Mouse (Mus musculus): ENCODE measurements around the gene Ipo11. TPM values are rescaled to one million over a fixed set of nuclear protein-coding genes. Genes with fewer than 3 reads are reported as not detected.
A peak's percentile ranks its signal among the peaks of the same experiment; 100 is the strongest.

Ipo11 gene
- polyA plus RNA-seq, 1 experiment from 2014 or later = 73.4 TPM

DNA sequence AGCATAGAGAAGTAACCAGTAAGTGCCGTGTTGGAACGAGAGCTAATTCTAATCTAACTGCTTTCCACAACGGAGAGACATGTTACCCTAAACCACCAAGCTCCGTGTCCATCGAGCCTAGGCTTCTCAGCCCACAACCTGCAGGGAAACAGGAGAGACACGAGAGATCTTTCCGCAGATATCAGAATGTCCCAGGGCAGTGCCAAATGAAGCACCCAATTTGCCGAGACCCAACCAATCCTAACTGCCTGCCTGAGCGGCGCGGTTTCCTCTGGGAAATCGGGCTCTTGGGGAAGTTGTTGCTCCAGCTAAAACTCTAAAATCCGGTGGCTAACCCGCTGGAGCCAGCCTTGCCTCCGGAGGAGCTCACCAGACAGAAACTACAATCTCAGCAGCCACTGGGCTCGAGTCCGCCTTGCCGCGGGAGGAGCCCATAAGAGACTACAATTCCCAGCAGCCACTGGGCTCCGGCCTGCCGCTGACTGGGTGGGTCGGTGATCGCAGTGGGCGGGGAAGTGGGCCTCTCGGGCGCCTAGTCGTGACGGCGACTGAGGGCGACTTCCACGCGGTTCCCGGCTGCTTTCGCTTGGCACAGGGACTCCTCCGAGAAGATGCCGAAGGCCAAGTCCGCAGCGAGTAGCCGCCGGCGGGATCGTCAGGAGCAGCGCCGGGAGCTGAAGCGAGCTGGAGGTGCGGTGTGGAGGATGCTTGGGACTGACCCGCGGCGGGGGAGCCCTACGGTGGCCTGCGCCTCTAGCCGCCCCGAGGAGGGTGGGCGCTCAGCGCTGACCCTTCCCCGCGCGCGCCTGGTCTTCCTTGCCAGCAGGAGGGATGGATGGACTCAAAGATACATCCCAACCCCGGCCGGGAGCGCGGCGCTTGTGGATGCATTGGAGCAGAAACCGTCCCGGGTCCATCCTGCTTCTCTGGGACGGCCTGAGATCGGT lies 10.1 kb upstream of the Ipo11 start, which contains the start of gene Dimt1:
TSS of gene Dimt1 (plus strand) at position 534 of the 947 bp plus-strand sequence.
- DNase-seq (peak; percentile 97), ATAC-seq (ENCODE audit: insufficient read depth) (peak; percentile 100)
- Histone ChIP-seq H3K4me2 (peak within 1 kb of the TSS; percentile 83), H3K9ac (peak within 1 kb of the TSS; percentile 87), H3K27ac (ENCODE audit: low read depth) (peak within 1 kb of the TSS; percentile 91), H3K4me3 (ENCODE audit: low read depth, low read length) (peak within 1 kb of the TSS; percentile 88), H3K36me3 (ENCODE audit: insufficient read depth) (peaks cover 21% of the 10 kb centered on the region), H3K9me3 (ENCODE audit: low read depth, low read length) (no peaks in the 10 kb centered on the region), H3K27me3 (ENCODE audit: insufficient read depth, low read length) (no peaks in the 10 kb centered on the region), H3K4me1 (ENCODE audit: insufficient read depth) (0 out of 2 replicates have a peak, but pooled peaks cover 3% of the 10 kb centered on the region)
- WGBS = under 1% methylated on average over 68 of the region's 68 CpGs
- TF ChIP-seq CTCF (IDR thresholded peaks at IDR 0.05; ENCODE audit: low read depth) = no peak

DNA sequence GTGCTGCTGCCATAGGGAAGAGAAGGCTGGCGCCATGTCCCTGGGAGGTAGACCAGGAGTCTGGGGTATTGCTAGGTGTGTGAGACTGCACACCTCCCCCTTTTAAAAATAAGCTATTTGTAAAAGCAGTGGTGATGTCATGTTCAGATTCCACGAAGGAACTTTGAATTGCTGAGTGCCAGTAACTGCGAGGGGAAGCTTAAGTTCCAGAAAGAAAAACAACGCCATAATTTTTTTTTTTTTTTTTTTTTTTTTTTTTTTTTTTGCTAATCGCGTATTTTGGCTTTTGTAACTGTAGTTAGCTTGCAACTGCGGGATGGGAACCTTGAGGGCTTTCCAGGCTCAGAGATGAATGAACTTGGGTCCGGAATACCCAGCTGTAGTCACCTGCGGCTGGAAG lies 8.8 kb upstream of the Ipo11 start:
- H3K27me3 ChIP-seq (ENCODE audit: insufficient read depth, low read length) = no peaks in the 10 kb centered on the region
- no peak overlapping the region for H3K4me2 ChIP-seq
- no peak overlapping the region for H3K4me3 ChIP-seq (ENCODE audit: low read depth, low read length)
- 71% methylated on average over 9 of the region's 9 CpGs for WGBS
- no peaks in the 10 kb centered on the region for H3K9me3 ChIP-seq (ENCODE audit: low read depth, low read length)
- no peak overlapping the region for H3K27ac ChIP-seq (ENCODE audit: low read depth)
- no peak overlapping the region for H3K9ac ChIP-seq
- ATAC-seq (ENCODE audit: insufficient read depth) (no peak), DNase-seq (no peak)
- no peak for TF ChIP-seq CTCF (IDR thresholded peaks at IDR 0.05; ENCODE audit: low read depth)
- 0 out of 2 replicates have a peak, but pooled peaks cover 3% of the 10 kb centered on the region for H3K4me1 ChIP-seq (ENCODE audit: insufficient read depth)
- H3K36me3 ChIP-seq (ENCODE audit: insufficient read depth) = peaks cover 11% of the 10 kb centered on the region; the same call in 1 of the 2 replicates

GRCm38 (mm10) chr13:106942721-106943120 lies 6.0 kb upstream of the Ipo11 start:
- WGBS = 66% methylated on average over 1 of the region's 1 CpGs
- DNase-seq (no peak), ATAC-seq (ENCODE audit: insufficient read depth) (no peak)
- Histone ChIP-seq H3K4me3 (ENCODE audit: low read depth, low read length) (no peak overlapping the region), H3K4me1 (ENCODE audit: insufficient read depth) (no peaks in the 10 kb centered on the region), H3K4me2 (no peak overlapping the region), H3K27me3 (ENCODE audit: insufficient read depth, low read length) (no peaks in the 10 kb centered on the region), H3K36me3 (ENCODE audit: insufficient read depth) (no peaks in the 10 kb centered on the region), H3K27ac (ENCODE audit: low read depth) (no peak overlapping the region), H3K9ac (no peak overlapping the region), H3K9me3 (ENCODE audit: low read depth, low read length) (no peaks in the 10 kb centered on the region)
- no peak for TF ChIP-seq CTCF (IDR thresholded peaks at IDR 0.05; ENCODE audit: low read depth)

GRCm38 (mm10) chr13:106941211-106941976 lies 4.6 kb upstream of the Ipo11 start:
- Histone ChIP-seq H3K27ac (ENCODE audit: low read depth) (no peak overlapping the region), H3K4me2 (peak overlapping the region; percentile 18; the same call in 1 of the 2 replicates), H3K9ac (no peak overlapping the region), H3K9me3 (ENCODE audit: low read depth, low read length) (no peaks in the 10 kb centered on the region), H3K4me1 (ENCODE audit: insufficient read depth) (no peaks in the 10 kb centered on the region), H3K27me3 (ENCODE audit: insufficient read depth, low read length) (no peaks in the 10 kb centered on the region), H3K4me3 (ENCODE audit: low read depth, low read length) (no peak overlapping the region), H3K36me3 (ENCODE audit: insufficient read depth) (no peaks in the 10 kb centered on the region)
- DNase-seq = peak; percentile 59
- peak; percentile 11; the same call in 1 of the 2 replicates for TF ChIP-seq CTCF (IDR thresholded peaks at IDR 0.05; ENCODE audit: low read depth)
- 21% methylated on average over 7 of the region's 7 CpGs for WGBS
- no peak for ATAC-seq (ENCODE audit: insufficient read depth)

DNA sequence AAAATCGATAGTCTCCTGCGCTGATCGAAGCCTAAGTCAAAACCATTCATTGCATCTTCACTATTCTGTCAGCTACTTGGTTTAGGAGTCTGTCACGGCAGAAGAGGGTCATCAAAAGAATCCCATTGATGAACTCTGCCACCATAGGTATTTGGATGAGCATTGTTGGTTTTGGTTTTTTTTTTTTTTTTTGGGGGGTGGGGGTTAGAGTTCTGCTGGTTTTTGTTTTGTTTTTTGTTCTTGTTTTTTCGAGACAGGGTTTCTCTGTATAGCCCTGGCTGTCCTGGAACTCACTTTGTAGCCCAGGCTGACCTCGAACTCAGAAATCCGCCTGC lies 347 bp upstream of the Ipo11 start:
- H3K9ac ChIP-seq = peak overlapping the region; percentile 92
- no peaks in the 10 kb centered on the region; the same call in 1 of the 2 replicates for H3K4me1 ChIP-seq (ENCODE audit: insufficient read depth)
- H3K27me3 ChIP-seq (ENCODE audit: insufficient read depth, low read length) = no peaks in the 10 kb centered on the region
- H3K36me3 ChIP-seq (ENCODE audit: insufficient read depth) = no peaks in the 10 kb centered on the region
- WGBS = 23% methylated on average over 7 of the region's 7 CpGs
- H3K9me3 ChIP-seq (ENCODE audit: low read depth, low read length) = no peaks in the 10 kb centered on the region
- no peak for DNase-seq
- H3K4me2 ChIP-seq = peak overlapping the region; percentile 74
- no peak for ATAC-seq (ENCODE audit: insufficient read depth)
- peak overlapping the region; percentile 99 for H3K4me3 ChIP-seq (ENCODE audit: low read depth, low read length)
- no peak overlapping the region for H3K27ac ChIP-seq (ENCODE audit: low read depth)
- no peak for TF ChIP-seq CTCF (IDR thresholded peaks at IDR 0.05; ENCODE audit: low read depth)

GRCm38 (mm10) chr13:106935871-106936255 lies 895 bp downstream of the Ipo11 start:
- no peak for TF ChIP-seq CTCF (IDR thresholded peaks at IDR 0.05; ENCODE audit: low read depth)
- 4% methylated on average over 9 of the region's 9 CpGs for WGBS
- no peak for DNase-seq
- H3K9ac ChIP-seq = peak overlapping the region; percentile 92
- no peaks in the 10 kb centered on the region; the same call in 1 of the 2 replicates for H3K4me1 ChIP-seq (ENCODE audit: insufficient read depth)
- H3K4me2 ChIP-seq = peak overlapping the region; percentile 74
- H3K9me3 ChIP-seq (ENCODE audit: low read depth, low read length) = no peaks in the 10 kb centered on the region
- H3K4me3 ChIP-seq (ENCODE audit: low read depth, low read length) = peak overlapping the region; percentile 99
- H3K36me3 ChIP-seq (ENCODE audit: insufficient read depth) = no peaks in the 10 kb centered on the region
- peak overlapping the region; percentile 90 for H3K27ac ChIP-seq (ENCODE audit: low read depth)
- no peak for ATAC-seq (ENCODE audit: insufficient read depth)
- H3K27me3 ChIP-seq (ENCODE audit: insufficient read depth, low read length) = no peaks in the 10 kb centered on the region
